Mouse (Mus musculus) lung, postnatal 0 days (tissue): ENCODE measurements around the gene Arhgdia.

Experiments used
- CTCF ChIP-seq: IDR thresholded peaks from 2 replicates; pipeline ENCODE4 v1.5.1; 2016; ENCODE audit warnings: antibody characterized with exemption, mild to moderate bottlenecking
- EP300 ChIP-seq: IDR thresholded peaks from 2 replicates; pipeline ENCODE4 v1.6.1; 2016; ENCODE audit warnings: antibody characterized with exemption, mild to moderate bottlenecking, control low read depth

DNA sequence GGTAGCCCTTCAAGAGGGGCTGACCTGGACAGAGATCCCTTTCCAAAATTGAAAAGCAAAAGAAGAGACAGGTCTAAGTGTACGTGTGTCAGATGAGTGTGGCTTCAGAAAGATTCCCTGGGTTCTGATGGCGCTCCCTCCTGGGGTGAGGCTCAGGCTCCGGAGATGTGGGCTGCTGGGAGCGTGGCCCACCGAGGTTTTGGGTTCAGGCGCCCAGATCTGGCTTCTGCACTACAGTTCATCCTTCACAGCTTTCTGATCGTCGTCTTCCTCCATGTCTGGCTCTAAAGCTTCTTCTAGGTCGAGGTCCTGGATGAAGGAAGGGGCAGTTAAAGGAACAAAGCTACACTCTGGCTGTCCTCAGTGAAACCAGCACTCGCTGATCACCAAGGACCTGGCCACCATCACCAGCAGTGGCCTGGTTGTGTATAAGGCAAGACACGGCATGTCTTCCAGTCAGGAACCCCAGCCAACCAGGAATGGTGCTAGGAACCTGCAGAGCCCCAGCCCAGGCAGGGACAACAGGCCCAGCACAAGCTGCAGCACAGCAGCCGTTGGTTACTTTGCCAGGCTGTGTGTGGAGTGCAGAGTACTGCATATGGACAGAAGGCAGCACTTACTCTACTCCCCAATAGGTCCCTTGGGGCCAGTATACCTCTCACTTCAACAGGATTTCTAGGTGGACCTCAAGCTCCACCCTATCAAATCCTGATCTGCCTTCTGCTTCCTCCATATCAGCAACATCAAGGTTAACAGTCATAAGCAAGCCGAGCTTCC is 20.3 kb downstream of the Arhgdia start:
- TF ChIP-seq CTCF: no peak
- no peak for TF ChIP-seq EP300
